Mouse (Mus musculus): ENCODE data around the gene Spsb3. TPM values are rescaled to one million over a fixed set of nuclear protein-coding genes. Genes with fewer than 3 reads are reported as not detected.

Gene Spsb3
- polyA plus RNA-seq (2012; rRNA removed), result 161 and 177 TPM in 2 replicates

- Histone ChIP-seq H3K36me3 (ENCODE audit: control insufficient read depth, insufficient read depth, low read length) (peaks cover 2% of the 10 kb centered on the region), H3K4me3 (ENCODE audit: control insufficient read depth, low read depth, low read length) (peak within 1 kb of the TSS; percentile 99), H3K27ac (ENCODE audit: control insufficient read depth, insufficient read depth, low read depth, low read length) (peak within 1 kb of the TSS; percentile 98), H3K4me1 (ENCODE audit: control insufficient read depth, insufficient read depth, low read length) (peaks cover 13% of the 10 kb centered on the region), H3K27me3 (ENCODE audit: control insufficient read depth, insufficient read depth, low read length) (no peaks in the 10 kb centered on the region)
- 0 out of 2 replicates have a peak, but pooled peaks have one; percentile 18 for TF ChIP-seq CTCF (IDR thresholded peaks at IDR 0.05; ENCODE audit: control insufficient read depth, insufficient read depth, insufficient replicate concordance, low read depth, low read length)
- TF ChIP-seq POLR2A (IDR thresholded peaks at IDR 0.05; ENCODE audit: control insufficient read depth, low read depth, low read length), result peak; percentile 54; the same call in 1 of the 2 replicates
Measured at GRCm38 (mm10) chr17:24886134-24886931, at the start of gene Spsb3, which contains the start of gene Nubp2. Gene Spsb3 (plus strand): TSS chr17:24886643. Gene Nubp2 (minus strand): TSS chr17:24886349.

- Histone ChIP-seq H3K4me3 (ENCODE audit: control insufficient read depth, low read depth, low read length) (no peak within 1 kb of the TSS), H3K27me3 (ENCODE audit: control insufficient read depth, insufficient read depth, low read length) (no peaks in the 10 kb centered on the region), H3K36me3 (ENCODE audit: control insufficient read depth, insufficient read depth, low read length) (no peaks in the 10 kb centered on the region), H3K27ac (ENCODE audit: control insufficient read depth, insufficient read depth, low read depth, low read length) (no peak within 1 kb of the TSS), H3K4me1 (ENCODE audit: control insufficient read depth, insufficient read depth, low read length) (no peaks in the 10 kb centered on the region; the same call in 1 of the 2 replicates)
- TF ChIP-seq CTCF (IDR thresholded peaks at IDR 0.05; ENCODE audit: control insufficient read depth, insufficient read depth, insufficient replicate concordance, low read depth, low read length) (no peak), POLR2A (IDR thresholded peaks at IDR 0.05; ENCODE audit: control insufficient read depth, low read depth, low read length) (no peak)
Measured at GRCm38 (mm10) chr17:24839842-24840241, 46.6 kb upstream of the Spsb3 start, which contains the start of gene Hagh. Gene Hagh (plus strand): TSS chr17:24840143.

- H3K27ac ChIP-seq (ENCODE audit: control insufficient read depth, insufficient read depth, low read depth, low read length), result no peak overlapping the region
- no peak overlapping the region for H3K4me3 ChIP-seq (ENCODE audit: control insufficient read depth, low read depth, low read length)
- H3K4me1 ChIP-seq (ENCODE audit: control insufficient read depth, insufficient read depth, low read length), result no peaks in the 10 kb centered on the region; the same call in 1 of the 2 replicates
- no peak for TF ChIP-seq CTCF (IDR thresholded peaks at IDR 0.05; ENCODE audit: control insufficient read depth, insufficient read depth, insufficient replicate concordance, low read depth, low read length)
- TF ChIP-seq POLR2A (IDR thresholded peaks at IDR 0.05; ENCODE audit: control insufficient read depth, low read depth, low read length), result no peak
- no peaks in the 10 kb centered on the region for H3K27me3 ChIP-seq (ENCODE audit: control insufficient read depth, insufficient read depth, low read length)
- H3K36me3 ChIP-seq (ENCODE audit: control insufficient read depth, insufficient read depth, low read length), result no peaks in the 10 kb centered on the region
Measured at GRCm38 (mm10) chr17:24840341-24840740, 46.1 kb upstream of the Spsb3 start.

- TF ChIP-seq CTCF (IDR thresholded peaks at IDR 0.05; ENCODE audit: control insufficient read depth, insufficient read depth, insufficient replicate concordance, low read depth, low read length) (no peak), POLR2A (IDR thresholded peaks at IDR 0.05; ENCODE audit: control insufficient read depth, low read depth, low read length) (no peak)
- H3K4me1 ChIP-seq (ENCODE audit: control insufficient read depth, insufficient read depth, low read length), result no peaks in the 10 kb centered on the region; the same call in 1 of the 2 replicates
- H3K27me3 ChIP-seq (ENCODE audit: control insufficient read depth, insufficient read depth, low read length), result no peaks in the 10 kb centered on the region
- no peak overlapping the region for H3K4me3 ChIP-seq (ENCODE audit: control insufficient read depth, low read depth, low read length)
- no peaks in the 10 kb centered on the region for H3K36me3 ChIP-seq (ENCODE audit: control insufficient read depth, insufficient read depth, low read length)
- H3K27ac ChIP-seq (ENCODE audit: control insufficient read depth, insufficient read depth, low read depth, low read length), result no peak overlapping the region
Measured at GRCm38 (mm10) chr17:24841133-24841532, 45.3 kb upstream of the Spsb3 start.

GRCm38 (mm10) chr17:24842631-24843030, 43.8 kb upstream of the Spsb3 start:
- H3K27me3 ChIP-seq (ENCODE audit: control insufficient read depth, insufficient read depth, low read length), result no peaks in the 10 kb centered on the region
- H3K27ac ChIP-seq (ENCODE audit: control insufficient read depth, insufficient read depth, low read depth, low read length), result no peak overlapping the region
- H3K4me1 ChIP-seq (ENCODE audit: control insufficient read depth, insufficient read depth, low read length), result no peaks in the 10 kb centered on the region; the same call in 1 of the 2 replicates
- no peaks in the 10 kb centered on the region for H3K36me3 ChIP-seq (ENCODE audit: control insufficient read depth, insufficient read depth, low read length)
- TF ChIP-seq CTCF (IDR thresholded peaks at IDR 0.05; ENCODE audit: control insufficient read depth, insufficient read depth, insufficient replicate concordance, low read depth, low read length) (peak; percentile 23; the same call in 1 of the 2 replicates), POLR2A (IDR thresholded peaks at IDR 0.05; ENCODE audit: control insufficient read depth, low read depth, low read length) (no peak)
- H3K4me3 ChIP-seq (ENCODE audit: control insufficient read depth, low read depth, low read length), result no peak overlapping the region

GRCm38 (mm10) chr17:24844525-24844924, 41.9 kb upstream of the Spsb3 start:
- Histone ChIP-seq H3K27me3 (ENCODE audit: control insufficient read depth, insufficient read depth, low read length) (no peaks in the 10 kb centered on the region), H3K4me1 (ENCODE audit: control insufficient read depth, insufficient read depth, low read length) (no peaks in the 10 kb centered on the region; the same call in none of the 2 replicates), H3K4me3 (ENCODE audit: control insufficient read depth, low read depth, low read length) (no peak overlapping the region), H3K27ac (ENCODE audit: control insufficient read depth, insufficient read depth, low read depth, low read length) (no peak overlapping the region; the same call in 1 of the 2 replicates), H3K36me3 (ENCODE audit: control insufficient read depth, insufficient read depth, low read length) (no peaks in the 10 kb centered on the region)
- TF ChIP-seq POLR2A (IDR thresholded peaks at IDR 0.05; ENCODE audit: control insufficient read depth, low read depth, low read length), result no peak
- no peak for TF ChIP-seq CTCF (IDR thresholded peaks at IDR 0.05; ENCODE audit: control insufficient read depth, insufficient read depth, insufficient replicate concordance, low read depth, low read length)

- no peak overlapping the region for H3K27ac ChIP-seq (ENCODE audit: control insufficient read depth, insufficient read depth, low read depth, low read length)
- no peaks in the 10 kb centered on the region; the same call in none of the 2 replicates for H3K4me1 ChIP-seq (ENCODE audit: control insufficient read depth, insufficient read depth, low read length)
- TF ChIP-seq CTCF (IDR thresholded peaks at IDR 0.05; ENCODE audit: control insufficient read depth, insufficient read depth, insufficient replicate concordance, low read depth, low read length) (no peak), POLR2A (IDR thresholded peaks at IDR 0.05; ENCODE audit: control insufficient read depth, low read depth, low read length) (no peak)
- H3K27me3 ChIP-seq (ENCODE audit: control insufficient read depth, insufficient read depth, low read length), result no peaks in the 10 kb centered on the region
- H3K4me3 ChIP-seq (ENCODE audit: control insufficient read depth, low read depth, low read length), result no peak overlapping the region
- no peaks in the 10 kb centered on the region for H3K36me3 ChIP-seq (ENCODE audit: control insufficient read depth, insufficient read depth, low read length)
Measured at GRCm38 (mm10) chr17:24847386-24847785, 39.1 kb upstream of the Spsb3 start.

All from testis, adult 2 months (tissue).